Mouse (Mus musculus): ENCODE measurements at regions not wholly inside any gene's neighbourhood (a gene's known extent, or its start where the extent isn't known, plus 50 kb on each side); places are given as distances from the start of the nearest gene placed in this dataset.

GRCm38 (mm10) chr19:6633400-6633799 lies 90.6 kb upstream of the Slc22a12 start:
- H3K9me3 ChIP-seq = no peaks in the 10 kb centered on the region
- peaks cover 5% of the 10 kb centered on the region for H3K4me1 ChIP-seq
- H3K27ac ChIP-seq = no peak overlapping the region
- WGBS = 41% methylated on average over 10 of the region's 10 CpGs
- no peak overlapping the region for H3K9ac ChIP-seq
- no peaks in the 10 kb centered on the region for H3K27me3 ChIP-seq (replicated peaks)
- no peak overlapping the region for H3K4me3 ChIP-seq
- no peak for ATAC-seq (replicated peaks)
- H3K36me3 ChIP-seq (replicated peaks) = no peaks in the 10 kb centered on the region
- H3K4me2 ChIP-seq = no peak overlapping the region

GRCm38 (mm10) chr19:6631817-6632216 lies 89.0 kb upstream of the Slc22a12 start:
- WGBS = 89% methylated on average over 5 of the region's 5 CpGs

GRCm38 (mm10) chr19:6630613-6630940 lies 87.7 kb upstream of the Slc22a12 start:
- no peaks in the 10 kb centered on the region for H3K9me3 ChIP-seq
- no peak overlapping the region for H3K4me3 ChIP-seq
- H3K9ac ChIP-seq = no peak overlapping the region
- no peak overlapping the region for H3K27ac ChIP-seq
- H3K27me3 ChIP-seq (replicated peaks) = no peaks in the 10 kb centered on the region
- peaks cover 5% of the 10 kb centered on the region for H3K4me1 ChIP-seq
- no peak overlapping the region for H3K4me2 ChIP-seq
- no peak for ATAC-seq (replicated peaks)
- no peaks in the 10 kb centered on the region for H3K36me3 ChIP-seq (replicated peaks)
- 65% methylated on average over 4 of the region's 4 CpGs for WGBS

More at GRCm38 (mm10) chr19:6631817-6632216, 89.0 kb upstream of the Slc22a12 start:
- Histone ChIP-seq H3K9me3 (no peaks in the 10 kb centered on the region), H3K27me3 (replicated peaks) (no peaks in the 10 kb centered on the region), H3K36me3 (replicated peaks) (no peaks in the 10 kb centered on the region), H3K27ac (no peak overlapping the region), H3K4me1 (peaks cover 5% of the 10 kb centered on the region), H3K4me3 (no peak overlapping the region), H3K4me2 (no peak overlapping the region), H3K9ac (no peak overlapping the region)
- ATAC-seq (replicated peaks) = no peak

GRCm38 (mm10) chr19:6629911-6630612 lies 87.2 kb upstream of the Slc22a12 start:
- no peak overlapping the region for H3K27ac ChIP-seq
- H3K4me3 ChIP-seq = no peak overlapping the region
- no peaks in the 10 kb centered on the region for H3K9me3 ChIP-seq
- no peak overlapping the region for H3K4me2 ChIP-seq
- ATAC-seq (replicated peaks) = no peak
- H3K4me1 ChIP-seq = peaks cover 5% of the 10 kb centered on the region
- H3K9ac ChIP-seq = no peak overlapping the region
- no peaks in the 10 kb centered on the region for H3K36me3 ChIP-seq (replicated peaks)
- WGBS = 90% methylated on average over 9 of the region's 9 CpGs
- H3K27me3 ChIP-seq (replicated peaks) = no peaks in the 10 kb centered on the region

- H3K4me2 ChIP-seq = no peak overlapping the region
- H3K4me1 ChIP-seq = no peaks in the 10 kb centered on the region
- no peaks in the 10 kb centered on the region for H3K27me3 ChIP-seq (replicated peaks)
- ATAC-seq (replicated peaks) = no peak
- no peak overlapping the region for H3K4me3 ChIP-seq
- no peaks in the 10 kb centered on the region for H3K36me3 ChIP-seq (replicated peaks)
- H3K27ac ChIP-seq = no peak overlapping the region
- no peak overlapping the region for H3K9ac ChIP-seq
- WGBS = 85% methylated on average over 3 of the region's 3 CpGs
- no peaks in the 10 kb centered on the region for H3K9me3 ChIP-seq
Measured at GRCm38 (mm10) chr19:6625574-6625973, 82.7 kb upstream of the Slc22a12 start.

GRCm38 (mm10) chr19:6621023-6621422 lies 78.2 kb upstream of the Slc22a12 start:
- H3K9ac ChIP-seq = no peak overlapping the region
- no peaks in the 10 kb centered on the region for H3K36me3 ChIP-seq (replicated peaks)
- ATAC-seq (replicated peaks) = no peak
- no peaks in the 10 kb centered on the region for H3K4me1 ChIP-seq
- no peak overlapping the region for H3K27ac ChIP-seq
- H3K27me3 ChIP-seq (replicated peaks) = no peaks in the 10 kb centered on the region
- no peak overlapping the region for H3K4me3 ChIP-seq
- WGBS = 90% methylated on average over 6 of the region's 6 CpGs
- no peak overlapping the region for H3K4me2 ChIP-seq
- H3K9me3 ChIP-seq = no peaks in the 10 kb centered on the region

- Histone ChIP-seq H3K9ac (no peak overlapping the region), H3K4me3 (no peak overlapping the region), H3K4me1 (no peaks in the 10 kb centered on the region), H3K27ac (no peak overlapping the region), H3K27me3 (replicated peaks) (no peaks in the 10 kb centered on the region), H3K9me3 (no peaks in the 10 kb centered on the region), H3K4me2 (no peak overlapping the region), H3K36me3 (replicated peaks) (no peaks in the 10 kb centered on the region)
- no peak for ATAC-seq (replicated peaks)
- 88% methylated on average over 6 of the region's 6 CpGs for WGBS
Measured at GRCm38 (mm10) chr19:6619546-6619945, 76.7 kb upstream of the Slc22a12 start.

GRCm38 (mm10) chr19:6616659-6617058 lies 73.8 kb upstream of the Slc22a12 start:
- Histone ChIP-seq H3K36me3 (replicated peaks) (no peaks in the 10 kb centered on the region), H3K4me3 (no peak overlapping the region), H3K4me1 (no peaks in the 10 kb centered on the region), H3K27me3 (replicated peaks) (no peaks in the 10 kb centered on the region), H3K27ac (no peak overlapping the region), H3K9me3 (no peaks in the 10 kb centered on the region), H3K9ac (no peak overlapping the region), H3K4me2 (no peak overlapping the region)
- 70% methylated on average over 5 of the region's 5 CpGs for WGBS
- ATAC-seq (replicated peaks) = no peak

- Histone ChIP-seq H3K9ac (no peak overlapping the region), H3K4me2 (no peak overlapping the region), H3K27ac (no peak overlapping the region), H3K9me3 (no peaks in the 10 kb centered on the region), H3K27me3 (replicated peaks) (no peaks in the 10 kb centered on the region), H3K4me1 (peaks cover 9% of the 10 kb centered on the region; the same call in 1 of the 2 replicates), H3K36me3 (replicated peaks) (no peaks in the 10 kb centered on the region), H3K4me3 (no peak overlapping the region)
- 80% methylated on average over 7 of the region's 7 CpGs for WGBS
- ATAC-seq (replicated peaks) = no peak
Measured at GRCm38 (mm10) chr19:6612441-6612840, 69.6 kb upstream of the Slc22a12 start.

- no peaks in the 10 kb centered on the region for H3K36me3 ChIP-seq (replicated peaks)
- no peak overlapping the region for H3K27ac ChIP-seq
- H3K4me1 ChIP-seq = peaks cover 9% of the 10 kb centered on the region; the same call in 1 of the 2 replicates
- H3K9me3 ChIP-seq = no peaks in the 10 kb centered on the region
- WGBS = 86% methylated on average over 5 of the region's 5 CpGs
- no peaks in the 10 kb centered on the region for H3K27me3 ChIP-seq (replicated peaks)
- H3K4me3 ChIP-seq = no peak overlapping the region
- no peak overlapping the region for H3K4me2 ChIP-seq
- ATAC-seq (replicated peaks) = no peak
- no peak overlapping the region for H3K9ac ChIP-seq
Measured at GRCm38 (mm10) chr19:6611921-6612320, 69.1 kb upstream of the Slc22a12 start.

- H3K4me1 ChIP-seq = peaks cover 9% of the 10 kb centered on the region; the same call in 1 of the 2 replicates
- H3K4me3 ChIP-seq = no peak overlapping the region
- H3K36me3 ChIP-seq (replicated peaks) = no peaks in the 10 kb centered on the region
- H3K27ac ChIP-seq = no peak overlapping the region
- no peak overlapping the region for H3K9ac ChIP-seq
- no peaks in the 10 kb centered on the region for H3K9me3 ChIP-seq
- WGBS = 83% methylated on average over 5 of the region's 5 CpGs
- H3K27me3 ChIP-seq (replicated peaks) = no peaks in the 10 kb centered on the region
- no peak for ATAC-seq (replicated peaks)
- H3K4me2 ChIP-seq = no peak overlapping the region
Measured at GRCm38 (mm10) chr19:6610715-6611114, 67.9 kb upstream of the Slc22a12 start.

- 21% methylated on average over 8 of the region's 8 CpGs for WGBS
- no peak overlapping the region for H3K9ac ChIP-seq
- H3K36me3 ChIP-seq (replicated peaks) = no peaks in the 10 kb centered on the region
- H3K27ac ChIP-seq = no peak overlapping the region
- no peak overlapping the region for H3K4me2 ChIP-seq
- no peaks in the 10 kb centered on the region for H3K27me3 ChIP-seq (replicated peaks)
- H3K4me3 ChIP-seq = no peak overlapping the region
- ATAC-seq (replicated peaks) = no peak
- no peaks in the 10 kb centered on the region for H3K9me3 ChIP-seq
- peaks cover 9% of the 10 kb centered on the region; the same call in 1 of the 2 replicates for H3K4me1 ChIP-seq
Measured at GRCm38 (mm10) chr19:6610051-6610450, 67.2 kb upstream of the Slc22a12 start.

GRCm38 (mm10) chr19:6607501-6607900 lies 64.7 kb upstream of the Slc22a12 start:
- no peaks in the 10 kb centered on the region for H3K9me3 ChIP-seq

More at GRCm38 (mm10) chr19:6607501-6607900, 64.7 kb upstream of the Slc22a12 start:
- no peak overlapping the region for H3K9ac ChIP-seq
- no peaks in the 10 kb centered on the region for H3K27me3 ChIP-seq (replicated peaks)
- peaks cover 9% of the 10 kb centered on the region; the same call in 1 of the 2 replicates for H3K4me1 ChIP-seq
- H3K36me3 ChIP-seq (replicated peaks) = no peaks in the 10 kb centered on the region
- no peak overlapping the region for H3K4me2 ChIP-seq
- no peak overlapping the region for H3K4me3 ChIP-seq
- 74% methylated on average over 2 of the region's 2 CpGs for WGBS
- no peak overlapping the region for H3K27ac ChIP-seq
- no peak for ATAC-seq (replicated peaks)
